Mouse (Mus musculus) left cerebral cortex, postnatal 10 days (tissue): ENCODE measurements around the gene Gm7145. TPM values are rescaled to one million over a fixed set of nuclear protein-coding genes. Genes with fewer than 3 reads are reported as not detected.
"Not testable (repeated sequence)": the region's sequence is repeated elsewhere in the genome, so short reads cannot be mapped to it uniquely, and the experiment has no call there.

Source experiments
- DNase-seq, 2 experiments: peaks; one replicate each; pipeline ENCODE4 v3.0.0; 2021 to 2022; ENCODE audit warnings: low spot score in 2 of 2, mixed read lengths in 1 of 2; ENCODE audit errors: extremely low spot score in 1 of 2
- intact Hi-C: fragments of 180-260 bp; cut with DNase I; formaldehyde crosslinking; loops from one replicate; pipeline ENCODE4 v1.15.1; 2025
- total RNA-seq, 2 experiments: library from RNA; stranded (reverse); gene quantifications; 2 replicates each; pipeline ENCODE4 v1.2.3; 2021

Gene Gm7145
- total RNA-seq = not detected

DNA sequence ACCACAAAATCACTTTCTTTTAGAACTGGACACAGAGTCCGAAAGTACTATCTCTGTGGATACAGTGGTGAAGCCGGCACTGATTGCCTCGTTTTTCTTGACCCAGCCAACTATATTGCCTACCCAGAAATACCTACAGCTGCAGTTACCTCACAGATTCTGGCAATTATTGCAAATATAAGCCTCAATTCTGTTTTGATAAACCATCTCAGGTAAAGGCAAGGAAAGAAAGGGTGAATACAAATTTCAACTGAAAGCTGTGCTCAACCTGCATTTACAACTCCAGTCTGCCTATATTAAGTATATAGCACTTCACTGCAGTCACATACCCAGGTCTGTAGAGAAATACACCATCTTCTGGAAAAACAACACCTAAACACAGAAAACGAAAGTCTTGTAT lies at the start of gene Gm7145:
Gm7145 (plus strand) TSS at position 301 of the 400 bp plus-strand sequence.
- intact Hi-C loops = no loop called here
- no peak for DNase-seq

DNA sequence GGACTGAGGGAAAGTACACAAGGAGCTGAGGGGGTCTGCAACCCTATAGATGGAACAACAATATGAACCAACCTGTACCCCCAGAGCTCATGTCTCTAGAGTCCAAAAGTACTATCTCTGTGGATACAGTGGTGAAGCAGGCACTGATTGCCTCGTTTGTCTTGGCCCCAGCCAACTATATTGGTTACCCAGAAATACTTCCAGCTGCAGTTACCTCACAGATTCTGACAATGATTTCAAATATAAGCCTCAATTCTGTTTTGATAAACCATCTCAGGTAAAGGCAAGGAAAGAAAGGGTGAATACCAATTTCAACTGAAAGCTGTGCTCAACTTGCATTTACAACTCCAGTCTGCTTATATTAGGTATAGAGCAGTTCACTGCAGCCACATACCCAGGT lies 38.0 kb upstream of the Gm7145 start, which contains the start of gene Gm28168:
Gm28168 (plus strand) TSS at position 301 of the 400 bp plus-strand sequence.
- DNase-seq, intact Hi-C loops: not testable (repeated sequence)

DNA sequence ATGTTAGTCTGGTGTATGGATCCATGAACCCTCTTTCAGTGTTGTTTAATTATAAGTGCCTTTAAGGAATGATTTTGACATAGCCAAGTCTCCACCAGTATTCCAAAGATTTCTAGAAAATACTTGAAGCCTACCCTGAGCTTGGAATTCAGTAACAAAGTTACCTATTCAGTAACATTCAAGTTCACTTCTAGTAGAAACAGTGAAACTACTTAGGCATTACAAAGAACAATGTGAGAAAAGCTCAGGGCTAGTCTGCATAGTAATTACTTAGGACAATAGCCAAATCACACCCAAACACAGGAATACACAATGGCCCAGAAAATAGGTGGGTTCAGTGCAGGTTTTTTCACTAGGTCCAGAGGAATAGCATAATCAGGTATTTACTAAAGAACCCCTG lies 38.1 kb downstream of the Gm7145 start:
- intact Hi-C loops, DNase-seq: not testable (repeated sequence)

DNA sequence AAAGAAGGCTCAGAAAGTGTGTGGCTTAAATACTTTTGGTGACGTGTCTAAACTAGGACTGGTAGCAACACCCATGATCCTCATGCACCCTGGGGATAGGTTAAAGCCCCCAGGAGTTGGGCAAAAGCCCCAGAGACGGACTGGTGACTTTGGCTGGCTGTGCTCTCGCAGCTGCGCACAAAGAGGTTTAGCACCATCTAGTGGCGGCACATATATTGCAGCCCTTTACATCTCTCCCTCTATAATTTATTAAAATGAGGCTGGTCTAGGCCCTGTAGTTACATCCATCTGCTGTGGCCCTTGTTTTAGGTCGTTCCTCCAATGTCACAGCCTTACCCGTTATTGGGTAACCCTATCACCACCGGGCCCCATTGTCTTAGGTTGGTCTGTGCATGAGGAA lies 47.0 kb downstream of the Gm7145 start:
- intact Hi-C loops, DNase-seq: not testable (repeated sequence)

Other genes with a start within 250 kb of the Gm7145 start
- not detected for gene B020011L13Rik, start 184.8 kb upstream of the Gm7145 start, total RNA-seq
- not detected for gene Gm28360, start 135.9 kb upstream of the Gm7145 start, total RNA-seq
- not detected for gene Gm28168, start 37.9 kb upstream of the Gm7145 start, total RNA-seq
- not detected for gene Gm29106, start 210.6 kb downstream of the Gm7145 start, total RNA-seq